Comparison of ENCODE assay signal across 8 mouse cellular contexts in the genomic region with DNA sequence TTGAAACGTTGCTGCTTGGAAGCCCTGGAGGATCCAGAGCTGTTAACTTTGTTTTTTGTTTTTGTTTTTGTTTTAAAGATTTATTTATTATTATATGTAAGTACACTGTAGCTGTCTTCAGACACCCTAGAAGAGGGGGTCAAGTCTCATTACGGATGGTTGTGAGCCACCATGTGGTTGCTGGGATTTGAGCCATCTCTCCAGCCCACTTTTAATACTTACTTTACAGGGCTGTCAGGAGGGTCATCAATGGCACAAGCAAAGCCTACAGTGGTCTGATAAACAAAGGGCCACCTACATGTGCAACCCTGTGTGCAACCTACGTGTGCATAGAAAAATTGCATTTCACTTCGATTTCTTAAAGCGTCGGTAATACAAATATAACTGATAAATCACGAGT. TPM values are rescaled to one million over a fixed set of nuclear protein-coding genes. Genes with fewer than 3 reads are reported as not detected.
DNase-seq lines count a peak whose midpoint lies in the region; ATAC-seq and TF ChIP-seq lines count a peak whose summit lies in the region.

No protein-coding gene starts in this region.

- H3K4me3 ChIP-seq in layer of hippocampus, adult 2 months: peak overlapping the region; percentile 71
- peak overlapping the region; percentile 77 for H3K4me3 ChIP-seq in embryonic facial prominence, embryonic 12.5 days
- H3K4me3 ChIP-seq in intestine, embryonic 14.5 days (ENCODE audit: low read depth, low read length): peak overlapping the region; percentile 69
- H3K4me3 ChIP-seq in myocyte: peak overlapping the region; percentile 82

- no peak for DNase-seq in layer of hippocampus, adult 2 months (ENCODE audit: low spot score in 2 of 2)
- no peak for DNase-seq in layer of hippocampus, adult 9-11 months
- DNase-seq in intestine, embryonic 14.5 days (ENCODE audit: low spot score): no peak
- DNase-seq in kidney, postnatal 25 days: no peak
- DNase-seq in right cerebral cortex, postnatal 36 days (ENCODE audit: low spot score in 2 of 2): no peak

- no peak for TF ChIP-seq POLR2A in myocyte (IDR thresholded peaks at IDR 0.05; ENCODE audit: insufficient read length, low read depth)

- H3K27me3 ChIP-seq in embryonic facial prominence, embryonic 12.5 days: no peaks in the 10 kb centered on the region
- H3K27me3 ChIP-seq in intestine, embryonic 14.5 days (replicated peaks; ENCODE audit: control insufficient read depth, insufficient read depth, low read length): no peaks in the 10 kb centered on the region
- no peaks in the 10 kb centered on the region for H3K27me3 ChIP-seq in myocyte (ENCODE audit: control insufficient read depth, insufficient read depth, insufficient read length)

- peak overlapping the region; percentile 86 for H3K4me2 ChIP-seq in embryonic facial prominence, embryonic 12.5 days (replicated peaks)
- H3K4me2 ChIP-seq in intestine, embryonic 14.5 days (ENCODE audit: low read length): peak overlapping the region; percentile 92
- H3K4me2 ChIP-seq in myocyte (ENCODE audit: low read depth): peak overlapping the region; percentile 85

- H3K79me2 ChIP-seq in myocyte (ENCODE audit: control insufficient read depth, insufficient read depth): peaks cover 39% of the 10 kb centered on the region

- H3K27ac ChIP-seq in layer of hippocampus, adult 2 months: peak overlapping the region; percentile 96
- no peak overlapping the region; the same call in 1 of the 2 replicates for H3K27ac ChIP-seq in embryonic facial prominence, embryonic 12.5 days
- H3K27ac ChIP-seq in intestine, embryonic 14.5 days (ENCODE audit: low read depth): peak overlapping the region; percentile 88

- peaks cover 14% of the 10 kb centered on the region for H3K4me1 ChIP-seq in embryonic facial prominence, embryonic 12.5 days
- peaks cover 10% of the 10 kb centered on the region for H3K4me1 ChIP-seq in intestine, embryonic 14.5 days (replicated peaks; ENCODE audit: control insufficient read depth, insufficient read depth, low read length)

- H3K36me3 ChIP-seq in embryonic facial prominence, embryonic 12.5 days: no peaks in the 10 kb centered on the region
- H3K36me3 ChIP-seq in intestine, embryonic 14.5 days (ENCODE audit: control insufficient read depth, insufficient read depth, low read length): no peaks in the 10 kb centered on the region
- H3K36me3 ChIP-seq in myocyte (ENCODE audit: control insufficient read depth, insufficient read depth): no peaks in the 10 kb centered on the region

- peak; percentile 23; the same call in 1 of the 2 replicates for ATAC-seq in embryonic facial prominence, embryonic 12.5 days (ENCODE audit: insufficient number of reproducible peaks, insufficient read depth, low FRiP score, low TSS enrichment)
- ATAC-seq in intestine, embryonic 14.5 days (replicated peaks; ENCODE audit: low FRiP score, low TSS enrichment, low read depth): no peak
- no peak for ATAC-seq in activated CD4-positive, CD25-positive, alpha-beta regulatory T cell, adult 4 months

- H3K9ac ChIP-seq in embryonic facial prominence, embryonic 12.5 days: peak overlapping the region; percentile 75
- peak overlapping the region; percentile 71 for H3K9ac ChIP-seq in intestine, embryonic 14.5 days (ENCODE audit: low read length)

- no peak for TF ChIP-seq CTCF in layer of hippocampus, adult 2 months (conservative IDR thresholded peaks at IDR 0.05)

- peak overlapping the region; percentile 10 for H3ac ChIP-seq in myocyte (ENCODE audit: control insufficient read depth, insufficient read length)

- no peaks in the 10 kb centered on the region for H3K9me3 ChIP-seq in embryonic facial prominence, embryonic 12.5 days
- no peaks in the 10 kb centered on the region for H3K9me3 ChIP-seq in intestine, embryonic 14.5 days (ENCODE audit: control insufficient read depth, low read length)

- WGBS in embryonic facial prominence, embryonic 12.5 days: 46% methylated on average over 7 of the region's 7 CpGs
- 46% methylated on average over 7 of the region's 7 CpGs for WGBS in intestine, embryonic 14.5 days

TF ChIP-seq in myocyte, 11 proteins besides CTCF, POLR2A, EP300 and RAD21:
- TF ChIP-seq SRF (IDR thresholded peaks at IDR 0.05; ENCODE audit: control insufficient read depth, insufficient read length, low read depth): no peak
- no peak for TF ChIP-seq POLR2AphosphoS2 (IDR thresholded peaks at IDR 0.05; ENCODE audit: insufficient read length, low read depth)
- no peak for TF ChIP-seq MYOD1 (IDR thresholded peaks at IDR 0.05; ENCODE audit: control insufficient read depth in 1 of 3, insufficient read length in 2 of 3, low read depth in 2 of 3)
- no peak for TF ChIP-seq CEBPB (IDR thresholded peaks at IDR 0.05; ENCODE audit: insufficient read depth, poor library complexity, severe bottlenecking)
- TF ChIP-seq USF1 (IDR thresholded peaks at IDR 0.05; ENCODE audit: low read depth): no peak
- no peak for TF ChIP-seq TCF12 (IDR thresholded peaks at IDR 0.05; ENCODE audit: insufficient read depth, poor library complexity, severe bottlenecking)
- no peak for TF ChIP-seq MAX (IDR thresholded peaks at IDR 0.05; ENCODE audit: low read depth)
- no peak for TF ChIP-seq MYOG (IDR thresholded peaks at IDR 0.05; ENCODE audit: control insufficient read depth in 1 of 3, insufficient read depth in 1 of 3, insufficient read length in 2 of 3, low read depth in 2 of 3)
- no peak for TF ChIP-seq E2F4 (IDR thresholded peaks at IDR 0.05; ENCODE audit: insufficient read depth)
- no peak for TF ChIP-seq REST (IDR thresholded peaks at IDR 0.05; ENCODE audit: insufficient read depth, insufficient read length)
- no peak for TF ChIP-seq TCF3 (IDR thresholded peaks at IDR 0.05; ENCODE audit: insufficient read length, low read depth)

RNA-seq across cellular contexts. Expression of a gene that starts 0.6 kb away (rescaled TPM):
- total RNA-seq in layer of hippocampus, adult 2 months (2021): 10 to 100 TPM; 14.5 to 17.4 TPM
- 14.4 and 15.2 TPM in 2 replicates for polyA plus RNA-seq in embryonic facial prominence, embryonic 12.5 days (2016; fragmentation: Nextera tagmentation; extraction: Ambion mirVana)
- 14.0 and 15.1 TPM in 2 replicates for polyA plus RNA-seq in intestine, embryonic 14.5 days (2014; fragmentation: Nextera tagmentation; extraction: Ambion mirVana)
- 6.4 TPM for polyA plus RNA-seq in myocyte (2012; fragmentation: generic; extraction: Trizol)
- polyA plus RNA-seq in activated CD4-positive, CD25-positive, alpha-beta regulatory T cell, adult 4 months (2017; shearing (Covaris generic)): 10 to 100 TPM in 1 of 2 experiments, 1 to 10 TPM in 1; 9.2 to 10.5 TPM

RNA-seq across cellular contexts. Expression of a gene that starts 19.5 kb away (rescaled TPM):
- total RNA-seq in layer of hippocampus, adult 2 months (2021): 100 to 1,000 TPM; 195 to 202 TPM
- 64.7 and 71.6 TPM in 2 replicates for polyA plus RNA-seq in embryonic facial prominence, embryonic 12.5 days (2016; fragmentation: Nextera tagmentation; extraction: Ambion mirVana)
- polyA plus RNA-seq in intestine, embryonic 14.5 days (2014; fragmentation: Nextera tagmentation; extraction: Ambion mirVana): 68.9 and 71.2 TPM in 2 replicates
- polyA plus RNA-seq in myocyte (2012; fragmentation: generic; extraction: Trizol): 29.1 TPM
- 10 to 100 TPM; 19.1 to 20.3 TPM for polyA plus RNA-seq in activated CD4-positive, CD25-positive, alpha-beta regulatory T cell, adult 4 months (2017; shearing (Covaris generic))
